Mouse (Mus musculus) embryonic fibroblast, embryonic 13.5 days (primary cell): ENCODE data around the gene Defb20. TPM values are rescaled to one million over a fixed set of nuclear protein-coding genes. Genes with fewer than 3 reads are reported as not detected.
"Not testable (repeated sequence)": the region's sequence is repeated elsewhere in the genome, so short reads cannot be mapped to it uniquely, and the experiment has no call there.

Experiments
- H3K27ac ChIP-seq: 2 replicates; pipeline ENCODE4 v1.5.1; 2012; ENCODE audit warnings: low read length, control low read depth, inconsistent platforms; ENCODE audit not compliant: insufficient read depth
- H3K4me1 ChIP-seq: 2 replicates; pipeline ENCODE4 v1.6.1; 2011; ENCODE audit warnings: low read length; ENCODE audit not compliant: control insufficient read depth, insufficient read depth
- H3K4me3 ChIP-seq: 2 replicates; pipeline ENCODE4 v1.5.1; 2011; ENCODE audit warnings: mild to moderate bottlenecking, control low read depth, low read length; ENCODE audit not compliant: insufficient read depth
- CTCF ChIP-seq: IDR thresholded peaks from 2 replicates; pipeline ENCODE4 v1.5.1; 2011; ENCODE audit warnings: mild to moderate bottlenecking, control low read depth, low read length, moderate library complexity, borderline replicate concordance; ENCODE audit not compliant: insufficient read depth
- POLR2A ChIP-seq: IDR thresholded peaks from 2 replicates; pipeline ENCODE4 v1.6.1; 2011; ENCODE audit warnings: low read depth, mild to moderate bottlenecking, control low read depth, low read length, moderate library complexity
- polyA plus RNA-seq: library from polyadenylated mRNA; stranded (reverse); fragments of >200 nt; gene quantifications from 2 replicates; pipeline ENCODE4 v1.2.4, GENCODE M21; 2011; ENCODE audit warnings: low read depth; ENCODE audit not compliant: missing spikeins, insufficient read length

Gene Defb20
- polyA plus RNA-seq = not detected in 2 replicates

GRCm38 (mm10) chr2:152476763-152477162, at the start of gene Defb20:
Gene Defb20 (plus strand): TSS chr2:152477063.
- Histone ChIP-seq H3K4me1 (no peaks in the 10 kb centered on the region), H3K27ac (no peak within 1 kb of the TSS), H3K4me3 (no peak within 1 kb of the TSS)
- TF ChIP-seq POLR2A (no peak), CTCF (no peak)

GRCm38 (mm10) chr2:152427493-152427892, 49.4 kb upstream of the Defb20 start:
- no peak for TF ChIP-seq POLR2A
- no peak for TF ChIP-seq CTCF
- Histone ChIP-seq H3K4me3 (no peak overlapping the region), H3K4me1 (no peaks in the 10 kb centered on the region), H3K27ac (no peak overlapping the region)

GRCm38 (mm10) chr2:152428481-152428880, 48.4 kb upstream of the Defb20 start:
- not testable (repeated sequence) for H3K27ac ChIP-seq, H3K4me1 ChIP-seq, H3K4me3 ChIP-seq

- Histone ChIP-seq H3K27ac (no peak overlapping the region), H3K4me1 (no peaks in the 10 kb centered on the region), H3K4me3 (no peak overlapping the region)
- TF ChIP-seq CTCF (no peak), POLR2A (no peak)
Measured at GRCm38 (mm10) chr2:152436405-152436901, 40.4 kb upstream of the Defb20 start.

GRCm38 (mm10) chr2:152436983-152437860, 39.6 kb upstream of the Defb20 start:
- Histone ChIP-seq H3K4me1 (no peaks in the 10 kb centered on the region), H3K4me3 (no peak overlapping the region), H3K27ac (no peak overlapping the region)
- TF ChIP-seq CTCF (peak; percentile 75), POLR2A (no peak)

GRCm38 (mm10) chr2:152438963-152439362, 37.9 kb upstream of the Defb20 start:
- TF ChIP-seq CTCF (no peak), POLR2A (no peak)
- Histone ChIP-seq H3K27ac (no peak overlapping the region), H3K4me3 (no peak overlapping the region), H3K4me1 (no peaks in the 10 kb centered on the region)

- Histone ChIP-seq H3K4me1 (no peaks in the 10 kb centered on the region), H3K4me3 (no peak overlapping the region), H3K27ac (no peak overlapping the region)
- TF ChIP-seq CTCF (no peak), POLR2A (no peak)
Measured at GRCm38 (mm10) chr2:152439833-152440232, 37.0 kb upstream of the Defb20 start.

- no peak for TF ChIP-seq POLR2A
- no peak for TF ChIP-seq CTCF
- Histone ChIP-seq H3K4me3 (no peak overlapping the region), H3K27ac (no peak overlapping the region), H3K4me1 (no peaks in the 10 kb centered on the region)
Measured at GRCm38 (mm10) chr2:152442322-152442721, 34.5 kb upstream of the Defb20 start.

- Histone ChIP-seq H3K4me1 (no peaks in the 10 kb centered on the region), H3K4me3 (no peak overlapping the region), H3K27ac (no peak overlapping the region)
- no peak for TF ChIP-seq CTCF
- TF ChIP-seq POLR2A = no peak
Measured at GRCm38 (mm10) chr2:152443281-152443680, 33.6 kb upstream of the Defb20 start.

GRCm38 (mm10) chr2:152446642-152447041, 30.2 kb upstream of the Defb20 start:
- TF ChIP-seq CTCF (no peak), POLR2A (no peak)
- no peak overlapping the region for H3K4me3 ChIP-seq
- H3K4me1 ChIP-seq = no peaks in the 10 kb centered on the region
- no peak overlapping the region for H3K27ac ChIP-seq
